Mouse (Mus musculus): ENCODE results near the gene Mrps7. TPM values are rescaled to one million over a fixed set of nuclear protein-coding genes. Genes with fewer than 3 reads are reported as not detected.
"Not testable (repeated sequence)": the region's sequence is repeated elsewhere in the genome, so short reads cannot be mapped to it uniquely, and the experiment has no call there.

Gene Mrps7
- total RNA-seq, 2 experiments from 2014 or later: 49.6 to 59.0 TPM

GRCm38 (mm10) chr11:115644308-115644707 lies 40.6 kb downstream of the Mrps7 start:
- no peak for DNase-seq (ENCODE audit: extremely low spot score in 1 of 2, low spot score in 1 of 2)

- not testable (repeated sequence) for DNase-seq (ENCODE audit: extremely low spot score in 1 of 2, low spot score in 1 of 2)
Observed at GRCm38 (mm10) chr11:115645498-115645897, 41.8 kb downstream of the Mrps7 start.

GRCm38 (mm10) chr11:115646439-115646838 lies 42.7 kb downstream of the Mrps7 start:
- no peak for DNase-seq (ENCODE audit: extremely low spot score in 1 of 2, low spot score in 1 of 2)

GRCm38 (mm10) chr11:115647459-115647858 lies 43.7 kb downstream of the Mrps7 start:
- DNase-seq (ENCODE audit: extremely low spot score in 1 of 2, low spot score in 1 of 2): peak in 1 of 2 experiments; percentile 66

GRCm38 (mm10) chr11:115649706-115650105 lies 46.0 kb downstream of the Mrps7 start:
- no peak for DNase-seq (ENCODE audit: extremely low spot score in 1 of 2, low spot score in 1 of 2)

- no peak for DNase-seq (ENCODE audit: extremely low spot score in 1 of 2, low spot score in 1 of 2)
Observed at GRCm38 (mm10) chr11:115651680-115652079, 48.0 kb downstream of the Mrps7 start.

- no peak for DNase-seq (ENCODE audit: extremely low spot score in 1 of 2, low spot score in 1 of 2)
Observed at GRCm38 (mm10) chr11:115653194-115653593, 49.5 kb downstream of the Mrps7 start.

- no peak for DNase-seq (ENCODE audit: extremely low spot score in 1 of 2, low spot score in 1 of 2)
Observed at GRCm38 (mm10) chr11:115654128-115654527, 50.4 kb downstream of the Mrps7 start.

Other genes with a start within 250 kb of the Mrps7 start
- gene Hid1, start 236.2 kb upstream of the Mrps7 start, total RNA-seq (2021): 100 to 1,000 TPM in 1 of 2 experiments, 10 to 100 TPM in 1; 98.8 to 107 TPM
- 10 to 100 TPM; 21.7 to 22.8 TPM for gene Cdr2l, start 222.0 kb upstream of the Mrps7 start, total RNA-seq (2021)
- gene Mrpl58, start 200.2 kb upstream of the Mrps7 start, total RNA-seq (2021): 100 to 1,000 TPM; 102 to 103 TPM
- gene Atp5h, start 184.0 kb upstream of the Mrps7 start, total RNA-seq (2021): 100 to 1,000 TPM; 459 to 515 TPM
- 10 to 100 TPM; 65.4 to 74.6 TPM for gene Kctd2, start 183.8 kb upstream of the Mrps7 start, total RNA-seq (2021)
- gene Trim80, start 163.4 kb upstream of the Mrps7 start, total RNA-seq (2021): not detected
- gene Slc16a5, start 141.5 kb upstream of the Mrps7 start, total RNA-seq (2021): not detected
- 10 to 100 TPM in 1 of 2 experiments, 1 to 10 TPM in 1; 9.3 to 10.3 TPM for gene Armc7, start 128.3 kb upstream of the Mrps7 start, total RNA-seq (2021)
- 10 to 100 TPM; 68.8 to 70.4 TPM for gene Nt5c, start 112.1 kb upstream of the Mrps7 start, total RNA-seq (2021)
- gene Jpt1, start 89.5 kb upstream of the Mrps7 start, total RNA-seq (2021): 100 to 1,000 TPM; 134 to 165 TPM
- gene Sumo2, start 67.6 kb upstream of the Mrps7 start, total RNA-seq (2021): 100 to 1,000 TPM; 329 to 353 TPM
- gene Nup85, start 39.5 kb upstream of the Mrps7 start, total RNA-seq (2021): 10 to 100 TPM; 44.5 to 44.9 TPM
- 10 to 100 TPM; 60.0 to 75.4 TPM for gene Gga3, start 126 bp downstream of the Mrps7 start, total RNA-seq (2021)
- 10 to 100 TPM; 21.7 to 23.7 TPM for gene Mif4gd, start 9.0 kb downstream of the Mrps7 start, total RNA-seq (2021)
- gene Slc25a19, start 24.4 kb downstream of the Mrps7 start, total RNA-seq (2021): 10 to 100 TPM; 56.2 to 61.6 TPM
- 100 to 1,000 TPM; 188 to 210 TPM for gene Grb2, start 104.7 kb downstream of the Mrps7 start, total RNA-seq (2021)
- 10 to 100 TPM; 44.5 to 51.1 TPM for gene Tmem94, start 161.5 kb downstream of the Mrps7 start, total RNA-seq (2021)
- gene Caskin2, start 209.7 kb downstream of the Mrps7 start, total RNA-seq (2021): 10 to 100 TPM; 19.9 to 21.8 TPM
- gene Tsen54, start 210.8 kb downstream of the Mrps7 start, total RNA-seq (2021): 10 to 100 TPM in 1 of 2 experiments, 1 to 10 TPM in 1; 9.4 to 10.9 TPM
- 1 to 10 TPM; 1.0 to 2.3 TPM for gene Llgl2, start 220.1 kb downstream of the Mrps7 start, total RNA-seq (2021)